Mouse (Mus musculus) heart, adult 2 months (tissue): ENCODE measurements around the gene Upp2. TPM values are rescaled to one million over a fixed set of nuclear protein-coding genes. Genes with fewer than 3 reads are reported as not detected.

Source experiments
- DNase-seq, 2 experiments: peaks; one replicate each; pipeline ENCODE4 v3.0.0; 2021
- H3K27ac ChIP-seq: fragments of 200-600 bp; 2 replicates; pipeline ENCODE4 v1.8.1; 2022
- H3K27me3 ChIP-seq: fragments of 200-500 bp; 2 replicates; pipeline ENCODE4 v1.6.1; 2012; ENCODE audit warnings: mild to moderate bottlenecking, low read length, inconsistent platforms, mixed read lengths; ENCODE audit not compliant: control insufficient read depth, insufficient read depth
- H3K36me3 ChIP-seq: fragments of 200-500 bp; 2 replicates; pipeline ENCODE4 v1.6.1; 2012; ENCODE audit warnings: low read length, inconsistent platforms; ENCODE audit not compliant: control insufficient read depth, insufficient read depth
- H3K4me1 ChIP-seq: fragments of 200-500 bp; 2 replicates; pipeline ENCODE4 v1.6.1; 2011; ENCODE audit warnings: low read length; ENCODE audit not compliant: control insufficient read depth, insufficient read depth
- H3K4me3 ChIP-seq: fragments of 200-600 bp; 2 replicates; pipeline ENCODE4 v1.8.1; 2022
- H3K79me2 ChIP-seq: fragments of 200-500 bp; replicated peaks from 2 replicates; pipeline ENCODE4 v1.6.1; 2012; ENCODE audit warnings: mild to moderate bottlenecking, inconsistent platforms, low read length, moderate library complexity, mixed read lengths; ENCODE audit not compliant: control insufficient read depth, insufficient read depth
- H3K9ac ChIP-seq: fragments of 200-500 bp; 2 replicates; pipeline ENCODE4 v1.6.1; 2012; ENCODE audit warnings: low read depth, mild to moderate bottlenecking, control low read depth, inconsistent platforms, low read length, mixed read lengths
- CTCF ChIP-seq: fragments of 200-600 bp; IDR thresholded peaks from 2 replicates; pipeline ENCODE4 v1.8.1; 2022; ENCODE audit warnings: antibody characterized with exemption, mild to moderate bottlenecking, moderate library complexity
- EP300 ChIP-seq: fragments of 200-500 bp; IDR thresholded peaks from 2 replicates; pipeline ENCODE4 v1.6.1; 2011; ENCODE audit warnings: low read depth, low read length, control low read depth; ENCODE audit not compliant: insufficient read depth
- POLR2A ChIP-seq: fragments of 200-500 bp; IDR thresholded peaks from 2 replicates; pipeline ENCODE4 v1.6.1; 2011; ENCODE audit warnings: mild to moderate bottlenecking, low read depth, low read length, control low read depth; ENCODE audit not compliant: insufficient read depth
- WGBS: fragments of 180-500 bp; shearing (Covaris S2); methylation state at CpG from one replicate; pipeline ENCODE4 v1.1.7; 2018; 5-methylcytosine and 5-hydroxymethylcytosine counted together
- intact Hi-C: fragments of 180-260 bp; cut with DNase I; formaldehyde crosslinking; loops from one replicate; pipeline ENCODE4 v1.15.1; 2025
- long read RNA-seq: library from polyadenylated mRNA; stranded (forward); transcript quantifications from one replicate; pipeline ENCODE4 v2.0.0, GENCODE M21; 2021
- polyA plus RNA-seq: library from polyadenylated mRNA; depleted of rRNA; stranded (reverse); fragments of >200 nt; gene quantifications from 2 replicates; pipeline ENCODE4 v1.2.3, GENCODE M21; 2012; rRNA removed
- total RNA-seq, 2 experiments: library from RNA; stranded (reverse); gene quantifications; 2 replicates each; pipeline ENCODE4 v1.2.3; 2021

Gene Upp2
- total RNA-seq (1 to 10 TPM; 2.2 to 3.3 TPM), polyA plus RNA-seq (3.0 and 5.1 TPM in 2 replicates)
- long read RNA-seq, partial matches to known transcripts = 2 of 4 reads
- long read RNA-seq, other reads (novel, unspliced or antisense) = 1 of 4 reads

- Histone ChIP-seq H3K27ac (peak within 1 kb of the TSS; percentile 91), H3K4me1 (peaks cover 13% of the 10 kb centered on the region), H3K4me3 (peak within 1 kb of the TSS; percentile 77), H3K79me2 (peaks cover 10% of the 10 kb centered on the region), H3K9ac (peak within 1 kb of the TSS; percentile 96), H3K36me3 (no peaks in the 10 kb centered on the region), H3K27me3 (no peaks in the 10 kb centered on the region)
- WGBS = under 1% methylated on average over 58 of the region's 80 CpGs
- peak; percentile 67 for TF ChIP-seq CTCF
- TF ChIP-seq POLR2A = peak; percentile 27; the same call in 1 of the 2 replicates
- TF ChIP-seq EP300 = no peak
- DNase-seq = peak; percentile 90 to 94
- intact Hi-C loops = loop anchor here (1.0 to 5.0 kb wide), 4 partner anchors 34 to 100 kb away; no protein-coding TSS in a partner anchor
These were observed at the start of gene Upp2, which contains the start of gene Acvr1 for GRCm38 (mm10) chr2:58567066-58567810. TSS of gene Upp2 (plus strand) at chr2:58567298. TSS of gene Acvr1 (minus strand) at chr2:58567157.

- H3K27ac ChIP-seq = peak overlapping the region; percentile 39; the same call in 1 of the 2 replicates
These were observed 48.6 kb upstream of the Upp2 start for GRCm38 (mm10) chr2:58518517-58518916.

GRCm38 (mm10) chr2:58520727-58521126 lies 46.4 kb upstream of the Upp2 start:
- Histone ChIP-seq H3K36me3 (peaks cover 34% of the 10 kb centered on the region), H3K4me3 (no peak overlapping the region), H3K27ac (no peak overlapping the region), H3K4me1 (peaks cover 18% of the 10 kb centered on the region), H3K79me2 (peaks cover 8% of the 10 kb centered on the region), H3K27me3 (no peaks in the 10 kb centered on the region), H3K9ac (no peak overlapping the region)
- DNase-seq = no peak
- WGBS = 84% methylated on average over 9 of the region's 9 CpGs
- intact Hi-C loops = no loop called here
- no peak for TF ChIP-seq POLR2A
- TF ChIP-seq EP300 = no peak
- TF ChIP-seq CTCF = no peak

More at GRCm38 (mm10) chr2:58518517-58518916, 48.6 kb upstream of the Upp2 start:
- Histone ChIP-seq H3K9ac (no peak overlapping the region), H3K4me3 (no peak overlapping the region), H3K27me3 (no peaks in the 10 kb centered on the region), H3K36me3 (peaks cover 31% of the 10 kb centered on the region), H3K4me1 (peaks cover 12% of the 10 kb centered on the region), H3K79me2 (peaks cover 5% of the 10 kb centered on the region)
- no peak for TF ChIP-seq CTCF
- TF ChIP-seq POLR2A = no peak
- no peak for TF ChIP-seq EP300
- WGBS = 76% methylated on average over 1 of the region's 1 CpGs
- intact Hi-C loops = no loop called here
- no peak for DNase-seq

- Histone ChIP-seq H3K4me3 (no peak overlapping the region), H3K9ac (no peak overlapping the region), H3K36me3 (peaks cover 34% of the 10 kb centered on the region), H3K79me2 (peaks cover 8% of the 10 kb centered on the region), H3K4me1 (peaks cover 14% of the 10 kb centered on the region), H3K27me3 (no peaks in the 10 kb centered on the region), H3K27ac (peak overlapping the region; percentile 2; the same call in 1 of the 2 replicates)
- intact Hi-C loops = no loop called here
- peak in 1 of 2 experiments; percentile 61 for DNase-seq
- no peak for TF ChIP-seq EP300
- TF ChIP-seq CTCF = no peak
- no peak for TF ChIP-seq POLR2A
- WGBS = 58% methylated on average over 6 of the region's 6 CpGs
These were observed 45.5 kb upstream of the Upp2 start for GRCm38 (mm10) chr2:58521621-58522020.

- Histone ChIP-seq H3K4me3 (no peak overlapping the region), H3K36me3 (peaks cover 30% of the 10 kb centered on the region), H3K27me3 (no peaks in the 10 kb centered on the region), H3K27ac (no peak overlapping the region), H3K79me2 (peaks cover 9% of the 10 kb centered on the region), H3K9ac (no peak overlapping the region; the same call in 1 of the 2 replicates), H3K4me1 (peaks cover 16% of the 10 kb centered on the region)
- WGBS = 56% methylated on average over 12 of the region's 12 CpGs
- no peak for DNase-seq
- intact Hi-C loops = no loop called here
- TF ChIP-seq POLR2A (no peak), EP300 (no peak), CTCF (no peak)
These were observed 44.0 kb upstream of the Upp2 start for GRCm38 (mm10) chr2:58523097-58523496.

- WGBS = 78% methylated on average over 5 of the region's 5 CpGs
- H3K27me3 ChIP-seq = no peaks in the 10 kb centered on the region
- no peak overlapping the region for H3K9ac ChIP-seq
- no peak overlapping the region for H3K4me3 ChIP-seq
- no peak overlapping the region for H3K27ac ChIP-seq
- no peak for TF ChIP-seq POLR2A
- no peak for TF ChIP-seq CTCF
- no peak for TF ChIP-seq EP300
- H3K4me1 ChIP-seq = peaks cover 20% of the 10 kb centered on the region
- peaks cover 29% of the 10 kb centered on the region for H3K36me3 ChIP-seq
- peaks cover 9% of the 10 kb centered on the region for H3K79me2 ChIP-seq
- DNase-seq = no peak
- intact Hi-C loops = no loop called here
These were observed 43.2 kb upstream of the Upp2 start for GRCm38 (mm10) chr2:58523894-58524293.
